Mouse (Mus musculus): ENCODE data around the gene Ccdc33. TPM values are rescaled to one million over a fixed set of nuclear protein-coding genes. Genes with fewer than 3 reads are reported as not detected.

Gene Ccdc33
- total and polyA plus RNA-seq, 3 experiments = 0.21 to 1.0 TPM; not detected in 1

- dilution Hi-C loops (cut with MboI; ENCODE audit: extremely low pct_ligation_motif_present, extremely low pct_unique_long_range_greater_than_20kb, low sequenced_read_pairs) (no loop called here), in situ Hi-C loops (cut with MboI; ENCODE audit: low pct_ligation_motif_present, low pct_unique_long_range_greater_than_20kb, low sequenced_read_pairs) (no loop called here)
Measured at GRCm38 (mm10) chr9:57988098-57988497, 130.5 kb downstream of the Ccdc33 start.

DNA sequence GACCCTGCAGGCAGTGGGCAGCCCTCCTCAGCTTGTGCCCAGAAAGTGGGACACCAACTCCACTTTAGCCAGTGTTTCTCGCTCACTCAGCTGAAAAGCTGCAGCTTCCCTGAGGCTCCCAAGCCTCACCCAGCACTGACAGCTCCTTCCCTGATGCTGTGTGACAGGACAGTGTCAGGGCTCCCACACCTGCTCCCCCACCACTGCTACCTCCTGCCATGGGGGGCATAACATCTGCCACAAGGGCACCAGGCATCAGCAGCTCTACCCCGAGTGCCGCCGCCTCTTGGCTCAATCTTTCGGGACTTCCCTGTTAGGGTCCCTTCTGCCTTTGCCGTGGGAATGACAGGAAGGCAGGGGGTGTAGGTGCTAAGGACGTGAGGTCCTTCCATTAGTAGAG is 132.3 kb downstream of the Ccdc33 start:
- H3K9ac ChIP-seq (ENCODE audit: insufficient read depth, low read depth) = no peak overlapping the region
- dilution Hi-C loops (cut with MboI; ENCODE audit: extremely low pct_ligation_motif_present, extremely low pct_unique_long_range_greater_than_20kb, low sequenced_read_pairs) (no loop called here), in situ Hi-C loops (cut with MboI; ENCODE audit: low pct_ligation_motif_present, low pct_unique_long_range_greater_than_20kb, low sequenced_read_pairs) (no loop called here)
- H3K4me3 ChIP-seq (replicated peaks in 1 of 3; ENCODE audit: low read depth in 2 of 3, low read length in 2 of 3, poor library complexity in 1 of 3) = no peak overlapping the region
- no peaks in the 10 kb centered on the region for H3K36me3 ChIP-seq (replicated peaks in 1 of 2; ENCODE audit: control insufficient read depth in 1 of 2, insufficient read depth in 1 of 2, low read length in 1 of 2)
- TF ChIP-seq RCOR1 (conservative IDR thresholded peaks at IDR 0.05; ENCODE audit: low read depth, low read length) (no peak), JUN (IDR thresholded peaks at IDR 0.05; ENCODE audit: insufficient read depth, low read depth, low read length) (no peak), ZMIZ1 (IDR thresholded peaks at IDR 0.05; ENCODE audit: low read depth, low read length) (no peak)
- peaks cover 4% of the 10 kb centered on the region for H3K9me3 ChIP-seq (replicated peaks; ENCODE audit: low read length)
- peaks cover 56 to 68% of the 10 kb centered on the region in 2 experiments for H3K4me1 ChIP-seq (ENCODE audit: control insufficient read depth in 1 of 2, insufficient read depth in 2 of 2)
- H3K27me3 ChIP-seq (replicated peaks) = no peaks in the 10 kb centered on the region
- no peak for DNase-seq (ENCODE audit: extremely low read depth)
- no peak overlapping the region for H3K4me2 ChIP-seq (ENCODE audit: insufficient read depth, low read depth, poor library complexity, severe bottlenecking)
- H3K79me2 ChIP-seq (replicated peaks; ENCODE audit: control insufficient read depth, extremely low read depth, insufficient read depth, poor library complexity, severe bottlenecking) = 0 out of 2 replicates have a peak, but pooled peaks cover 3% of the 10 kb centered on the region
- H3K27ac ChIP-seq (ENCODE audit: insufficient read depth, low read depth) = peak overlapping the region; percentile 75; the same call in 1 of the 2 replicates

More at GRCm38 (mm10) chr9:57988098-57988497, 130.5 kb downstream of the Ccdc33 start:
- Histone ChIP-seq H3K9ac (ENCODE audit: insufficient read depth, low read depth) (no peak overlapping the region), H3K9me3 (replicated peaks; ENCODE audit: low read length) (peaks cover 4% of the 10 kb centered on the region), H3K4me3 (replicated peaks in 1 of 3; ENCODE audit: low read depth in 2 of 3, low read length in 2 of 3, poor library complexity in 1 of 3) (peak overlapping the region in 1 of 3 experiments; percentile 30), H3K79me2 (replicated peaks; ENCODE audit: control insufficient read depth, extremely low read depth, insufficient read depth, poor library complexity, severe bottlenecking) (0 out of 2 replicates have a peak, but pooled peaks cover 3% of the 10 kb centered on the region), H3K27ac (ENCODE audit: insufficient read depth, low read depth) (peak overlapping the region; percentile 95), H3K4me1 (ENCODE audit: control insufficient read depth in 1 of 2, insufficient read depth in 2 of 2) (peaks cover 61 to 80% of the 10 kb centered on the region in 2 experiments), H3K4me2 (ENCODE audit: insufficient read depth, low read depth, poor library complexity, severe bottlenecking) (no peak overlapping the region), H3K27me3 (replicated peaks) (no peaks in the 10 kb centered on the region), H3K36me3 (replicated peaks in 1 of 2; ENCODE audit: control insufficient read depth in 1 of 2, insufficient read depth in 1 of 2, low read length in 1 of 2) (no peaks in the 10 kb centered on the region)
- TF ChIP-seq ZKSCAN1 (IDR thresholded peaks at IDR 0.05; ENCODE audit: borderline replicate concordance, low read depth, low read length) (no peak), MEF2A (IDR thresholded peaks at IDR 0.05; ENCODE audit: borderline replicate concordance, low read depth, low read length) (peak; percentile 98), JUND (conservative IDR thresholded peaks at IDR 0.05; ENCODE audit: low read depth, low read length) (no peak), CHD1 (IDR thresholded peaks at IDR 0.05; ENCODE audit: low read depth, low read length) (peak; percentile 46; the same call in 1 of the 2 replicates), TBP (conservative IDR thresholded peaks at IDR 0.05; ENCODE audit: low read depth, low read length) (peak; percentile 91), CTCF (conservative IDR thresholded peaks at IDR 0.05 in 1 of 2, IDR thresholded peaks at IDR 0.05 in 1 of 2; ENCODE audit: low read depth in 2 of 2, low read length in 2 of 2) (no peak), IRF4 (IDR thresholded peaks at IDR 0.05; ENCODE audit: low read depth, low read length) (peak; percentile 33; the same call in 1 of the 2 replicates), ELF1 (IDR thresholded peaks at IDR 0.05; ENCODE audit: low read depth, low read length) (peak; percentile 63; the same call in 1 of the 2 replicates), ETS1 (conservative IDR thresholded peaks at IDR 0.05; ENCODE audit: low read depth, low read length) (peak; percentile 70), EP300 (IDR thresholded peaks at IDR 0.05; ENCODE audit: low read length) (peak; percentile 76), TCF12 (IDR thresholded peaks at IDR 0.05; ENCODE audit: low read depth, low read length) (peak; percentile 83)
- peak; percentile 90 for DNase-seq (ENCODE audit: extremely low read depth)

All from CH12.LX (cell line).